Mouse (Mus musculus) embryonic stem cell, embryonic (primary cell): ENCODE data around the gene Fam240a.

Experiments used
- CTCF ChIA-PET, 4 experiments: fragments of 300-600 bp in 2 of 4; fragments of 350-600 bp in 2 of 4; sonication (Branson Sonifier 250); formaldehyde crosslinking; loops; one replicate each; lab custom pipeline; 2022; ENCODE audit warnings: inconsistent platforms in 2 of 4; lab: Charles Lee
- POLR2A ChIA-PET, 4 experiments: fragments of 300-600 bp in 2 of 4; fragments of 350-600 bp in 2 of 4; sonication (Branson Sonifier 250); formaldehyde crosslinking; loops; one replicate each; lab custom pipeline; 2022; ENCODE audit warnings: antibody characterized with exemption in 4 of 4, inconsistent platforms in 1 of 4; lab: Charles Lee

The Fam240a gene

DNA sequence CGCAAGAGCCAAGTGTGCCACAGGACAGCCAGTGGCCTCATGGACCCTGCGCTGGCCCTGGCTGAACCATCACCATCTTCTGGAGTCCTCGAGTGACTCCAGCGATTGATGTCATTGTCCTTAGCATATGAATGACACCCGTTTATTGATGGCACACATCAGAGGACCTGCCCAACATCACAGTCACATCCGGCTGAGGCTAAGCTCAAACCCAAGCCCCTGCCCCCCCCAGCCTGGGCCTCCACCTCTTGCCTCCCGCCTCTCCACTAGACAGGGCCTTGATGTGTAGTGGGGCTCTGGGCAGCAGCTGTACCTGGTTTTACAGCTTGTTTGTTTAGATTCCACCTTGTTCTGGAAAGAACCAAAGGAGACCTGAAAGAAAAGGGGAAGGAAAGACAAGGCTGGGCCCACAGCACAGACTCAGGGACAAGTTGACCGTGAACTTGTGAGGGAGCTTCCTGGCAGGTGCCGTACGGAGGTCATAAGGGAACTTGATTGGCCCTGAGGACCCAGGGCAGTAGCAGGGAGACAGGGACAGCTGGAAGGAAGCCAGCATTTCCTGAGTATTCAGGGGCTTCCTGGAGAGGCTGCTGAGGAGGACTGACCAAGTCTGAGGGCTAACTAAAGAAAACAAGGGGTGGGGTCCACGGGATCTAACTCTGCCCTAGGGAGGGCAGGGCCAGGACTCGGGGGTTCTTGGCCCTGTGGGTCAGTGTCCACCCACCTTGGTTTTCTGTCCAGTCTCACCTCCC, 25.4 kb downstream of the Fam240a start:
- ChIA-PET CTCF (interaction anchor here (0.5 to 2.0 kb wide), 12 partner anchors 10 to 413 kb away, joined by 3 to 23 read pairs (median 5); partner anchors contain the start of genes Als2cl (in 1 of the 4) and Tmie (in 1 of the 4)), POLR2A (interaction anchor here in 2 of 4 experiments (1.0 to 1.8 kb wide), 5 partner anchors 11 to 74 kb away, joined by 3 to 6 read pairs (median 3); partner anchors contain the start of genes Als2cl (in 1 of the 2) and Tmie (in 1 of the 2))

DNA sequence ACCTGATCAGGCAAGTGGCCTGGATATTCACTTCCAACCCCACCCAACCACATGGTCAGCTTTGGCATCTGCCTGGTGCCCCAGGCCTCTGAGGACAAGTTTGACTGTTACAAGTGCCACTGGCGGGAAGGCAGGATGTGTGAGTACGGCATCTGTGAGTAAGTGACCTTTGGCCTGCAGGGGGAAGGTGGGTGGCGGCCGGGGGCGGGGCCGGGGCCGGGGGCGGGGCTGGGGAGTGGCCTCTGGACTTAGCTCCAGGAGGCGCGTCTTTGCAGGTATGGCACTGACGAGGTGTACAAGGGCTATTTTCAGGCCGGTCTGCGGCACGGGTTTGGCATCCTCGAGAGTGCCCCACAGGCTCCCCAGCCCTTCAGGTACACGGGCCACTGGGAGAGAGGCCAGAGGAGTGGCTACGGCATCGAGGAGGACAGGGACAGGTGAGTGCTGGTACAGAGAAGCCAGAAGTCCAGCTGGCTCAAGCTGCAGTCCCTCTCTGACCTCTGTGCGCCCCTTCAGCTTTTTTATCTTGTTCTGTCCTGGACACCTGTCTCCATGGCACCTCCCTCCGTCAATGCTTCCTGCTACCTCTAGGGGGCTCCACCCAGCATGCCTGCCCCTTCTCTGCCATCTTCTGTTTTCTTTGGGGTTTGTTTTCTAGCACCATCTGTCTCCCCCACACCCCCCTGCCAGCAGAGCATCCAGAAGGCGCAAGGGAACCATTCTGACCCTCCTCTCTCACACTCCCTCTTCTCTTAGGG, 26.5 kb downstream of the Fam240a start:
- POLR2A ChIA-PET, result interaction anchor here in 2 of 4 experiments (1.1 to 2.7 kb wide), 5 partner anchors 10 to 62 kb away, joined by 3 to 16 read pairs (median 4); partner anchors contain the start of genes Als2cl (in 2 of the 2) and Tmie (in 2 of the 2)

GRCm38 (mm10) chr9:110888935-110889334, 27.7 kb downstream of the Fam240a start:
- ChIA-PET CTCF (interaction anchor here in 2 of 4 experiments (1.4 to 2.0 kb wide), 4 partner anchors 18 to 107 kb away, joined by 4 to 8 read pairs (median 5); no protein-coding TSS in a partner anchor), POLR2A (interaction anchor here in 2 of 4 experiments (1.1 to 2.7 kb wide), 4 partner anchors 7 to 34 kb away, joined by 4 to 16 read pairs (median 7); partner anchors contain the start of genes Als2cl (in 2 of the 2) and Tmie (in 2 of the 2))

More for the DNA sequence above, 26.5 kb downstream of the Fam240a start:
- CTCF ChIA-PET, result interaction anchor here (0.6 to 2.0 kb wide), 35 partner anchors 8 to 399 kb away, joined by 3 to 23 read pairs (median 3); partner anchors contain the start of genes Als2cl (in 2 of the 4), Tmie (in 2 of the 4) and Nbeal2 (in 1 of the 4)

- POLR2A ChIA-PET, result interaction anchor here in 2 of 4 experiments (0.6 to 2.7 kb wide), 5 partner anchors 7 to 719 kb away, joined by 3 to 16 read pairs (median 5); partner anchors contain the start of genes Als2cl (in 2 of the 2) and Tmie (in 2 of the 2)
These were observed 29.0 kb downstream of the Fam240a start for GRCm38 (mm10) chr9:110887388-110888303.

DNA sequence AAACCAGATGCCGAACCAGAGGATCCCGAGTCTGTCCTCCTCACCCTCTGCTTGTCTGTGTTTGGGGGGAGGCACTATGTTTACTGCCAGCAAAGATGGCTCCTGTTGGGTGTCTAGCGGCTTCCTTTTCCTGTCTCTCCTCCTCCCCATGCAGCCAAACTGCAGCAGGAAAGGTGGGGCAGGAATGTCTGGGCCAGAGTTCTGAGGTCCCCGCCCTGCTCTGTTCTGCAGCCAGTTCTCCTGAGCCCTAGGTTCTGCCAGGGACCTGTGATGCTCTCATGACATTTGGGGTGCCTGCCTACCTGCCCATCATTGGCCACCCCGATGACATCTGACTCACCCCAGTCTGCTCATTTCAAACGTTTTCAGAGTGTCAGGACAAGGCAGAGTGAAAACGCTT, 34.7 kb downstream of the Fam240a start:
- POLR2A ChIA-PET, result interaction anchor here in 1 of 4 experiments (0.6 to 2.7 kb wide), 2 partner anchors 13 to 501 kb away, joined by 3 to 7 read pairs; no protein-coding TSS in a partner anchor
- CTCF ChIA-PET, result no interaction called here

More at GRCm38 (mm10) chr9:110887388-110888303, 29.0 kb downstream of the Fam240a start:
- CTCF ChIA-PET, result interaction anchor here in 2 of 4 experiments (0.9 to 1.2 kb wide), 4 partner anchors 16 to 178 kb away, joined by 3 to 4 read pairs (median 4); no protein-coding TSS in a partner anchor

DNA sequence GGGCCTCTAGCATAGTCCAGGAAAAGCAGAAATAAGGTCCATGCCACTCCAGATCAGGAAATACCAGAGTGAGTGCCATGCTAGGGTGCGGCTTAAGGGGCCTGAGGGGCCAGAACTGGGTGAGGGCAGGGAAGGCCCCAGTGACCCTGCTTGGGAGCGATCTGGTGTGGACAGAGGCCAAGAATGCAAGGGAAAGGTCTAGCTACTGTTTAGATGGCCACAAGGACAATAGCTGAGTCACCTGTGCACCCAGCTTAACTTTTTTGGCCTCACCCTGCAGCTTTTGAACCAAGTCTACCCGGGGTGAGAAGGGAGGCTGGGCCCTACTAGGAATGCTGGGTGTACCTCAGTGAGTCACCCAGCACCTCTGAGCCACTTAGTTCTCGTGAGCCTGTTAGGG, 35.9 kb downstream of the Fam240a start:
- POLR2A ChIA-PET, result interaction anchor here in 3 of 4 experiments (0.5 to 2.9 kb wide), 18 partner anchors 8 to 226 kb away, joined by 3 to 24 read pairs (median 4); partner anchors contain the start of genes Lrrc2 (in 1 of the 3), Nbeal2 (in 1 of the 3) and Tdgf1 (in 1 of the 3)
- CTCF ChIA-PET, result interaction anchor here in 3 of 4 experiments (0.5 to 2.9 kb wide), 15 partner anchors 9 to 409 kb away, joined by 3 to 23 read pairs (median 7); no protein-coding TSS in a partner anchor

GRCm38 (mm10) chr9:110879998-110880561, 36.6 kb downstream of the Fam240a start, which contains the start of gene Tmie:
Gene Tmie, minus strand, starts transcription at chr9:110880113.
- ChIA-PET POLR2A (interaction anchor here (0.6 to 2.9 kb wide), 40 partner anchors 8 to 583 kb away, joined by 3 to 24 read pairs (median 4); partner anchors contain the start of genes Lrrc2 (in 1 of the 4), Nbeal2 (in 1 of the 4), Nradd (in 1 of the 4) and Ptpn23 (in 1 of the 4)), CTCF (interaction anchor here (0.6 to 2.9 kb wide), 24 partner anchors 9 to 1024 kb away, joined by 3 to 23 read pairs (median 6); partner anchors contain the start of gene Fam240a (in 1 of the 4))

DNA sequence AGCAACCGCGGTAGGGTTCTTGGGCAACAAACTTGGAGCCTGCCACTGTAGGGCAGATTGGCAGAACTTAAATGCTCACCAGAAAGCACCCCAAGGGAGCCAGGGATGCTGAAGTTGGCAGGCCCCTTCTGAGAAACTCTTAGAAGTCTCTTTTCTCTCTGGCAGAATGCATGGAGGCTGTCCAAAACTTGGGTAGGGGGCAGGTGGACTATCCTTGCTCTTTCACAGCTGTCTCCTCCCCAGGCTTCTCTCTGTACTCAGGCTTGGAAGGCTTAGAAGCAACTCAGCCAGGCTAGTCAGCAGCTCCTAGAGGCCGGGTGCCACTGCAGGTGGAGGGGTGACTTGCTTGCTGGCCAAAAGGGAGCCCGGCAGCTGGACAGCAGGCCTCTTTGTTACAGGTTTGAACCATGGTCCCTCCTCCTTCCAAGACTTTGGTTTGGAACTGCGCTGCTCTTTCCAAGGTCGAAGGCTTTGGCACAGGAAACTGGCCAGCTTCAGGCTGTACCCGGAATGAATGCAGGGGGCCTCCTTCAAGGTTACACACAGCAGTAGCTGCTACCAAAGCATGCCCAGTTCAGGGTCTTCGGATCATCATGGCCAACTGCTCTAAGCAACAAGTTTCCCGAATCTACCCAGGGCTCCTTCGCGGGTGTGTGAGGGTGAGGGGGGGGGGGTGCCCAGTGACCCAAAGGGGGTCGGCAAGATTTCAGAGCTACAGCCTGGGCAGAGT, 37.3 kb downstream of the Fam240a start, which contains the start of gene Als2cl:
TSS of gene Als2cl (plus strand) at position 680 of the 730 bp plus-strand sequence.
- POLR2A ChIA-PET, result interaction anchor here (0.6 to 2.9 kb wide), 37 partner anchors 8 to 582 kb away, joined by 3 to 24 read pairs (median 4); partner anchors contain the start of genes Lrrc2 (in 1 of the 4), Nbeal2 (in 1 of the 4), Nradd (in 1 of the 4) and Ptpn23 (in 1 of the 4)
- CTCF ChIA-PET, result interaction anchor here (0.6 to 2.9 kb wide), 25 partner anchors 8 to 1023 kb away, joined by 3 to 23 read pairs (median 6); partner anchors contain the start of gene Fam240a (in 1 of the 4)

- CTCF ChIA-PET, result interaction anchor here in 2 of 4 experiments (0.6 to 1.3 kb wide), 4 partner anchors 12 to 436 kb away, joined by 3 to 4 read pairs (median 3); no protein-coding TSS in a partner anchor
- POLR2A ChIA-PET, result no interaction called here
These were observed 38.8 kb downstream of the Fam240a start for GRCm38 (mm10) chr9:110877888-110878287.

GRCm38 (mm10) chr9:110877353-110877752, 39.3 kb downstream of the Fam240a start:
- ChIA-PET POLR2A (no interaction called here), CTCF (interaction anchor here in 2 of 4 experiments (1.1 to 1.3 kb wide), 3 partner anchors 13 to 96 kb away, joined by 3 read pairs; no protein-coding TSS in a partner anchor)

DNA sequence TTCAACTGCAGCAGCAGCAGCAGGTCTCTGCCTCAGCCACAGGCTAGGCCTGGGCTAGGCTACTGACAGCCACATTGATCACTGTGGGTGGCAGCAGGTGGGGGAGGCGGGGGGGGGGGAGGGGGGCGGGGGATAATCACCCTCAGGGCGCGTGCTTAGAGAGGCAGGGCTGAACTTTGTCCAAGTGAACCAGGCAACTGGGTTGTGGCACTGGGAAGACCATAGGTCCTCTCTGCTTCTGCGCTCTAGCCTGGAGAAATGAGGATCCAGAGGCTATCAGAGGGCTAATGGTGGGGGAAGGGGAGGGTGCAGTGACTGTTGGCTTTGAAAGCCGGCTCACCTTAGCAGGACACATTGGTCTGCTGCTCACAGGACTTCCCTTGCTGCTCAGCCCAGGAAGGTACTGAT, 41.4 kb downstream of the Fam240a start:
- ChIA-PET POLR2A (no interaction called here), CTCF (interaction anchor here in 2 of 4 experiments (1.0 to 1.6 kb wide), 2 partner anchors 18 to 79 kb away, joined by 3 read pairs; partner anchors contain the start of gene Prss50 (in 1 of the 2))

DNA sequence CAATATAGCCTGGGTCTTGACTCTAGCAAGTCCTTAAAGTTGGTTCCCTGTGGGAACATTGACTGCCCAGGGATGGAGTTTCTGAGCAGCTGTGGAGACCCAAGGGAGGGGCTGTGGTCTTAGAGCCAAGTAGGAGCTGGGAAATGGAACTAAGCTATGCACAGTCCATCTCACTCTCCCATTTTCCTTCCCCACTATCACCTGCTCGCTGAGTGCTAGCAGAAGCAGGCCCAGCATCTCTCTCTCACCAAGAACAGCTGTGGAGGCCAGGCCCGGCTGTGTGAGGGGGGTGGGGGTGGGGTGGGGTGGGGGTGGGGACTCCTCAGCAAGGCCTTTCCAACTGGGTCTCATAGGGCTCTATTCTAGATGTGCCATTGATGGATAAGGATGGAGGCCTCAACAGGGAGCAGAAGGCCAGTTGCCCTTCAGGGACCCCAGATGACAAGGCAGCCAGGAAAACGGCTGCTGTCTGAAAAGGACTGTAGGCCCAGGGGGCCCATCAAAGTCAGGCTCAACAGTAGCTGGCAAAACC, 41.9 kb downstream of the Fam240a start:
- CTCF ChIA-PET, result interaction anchor here (0.8 to 2.2 kb wide), 7 partner anchors 9 to 219 kb away, joined by 3 to 8 read pairs (median 3); partner anchors contain the start of gene Prss50 (in 1 of the 4)
- POLR2A ChIA-PET, result interaction anchor here in 2 of 4 experiments (1.0 to 1.6 kb wide), 3 partner anchors 9 to 20 kb away, joined by 3 to 6 read pairs (median 4); no protein-coding TSS in a partner anchor

DNA sequence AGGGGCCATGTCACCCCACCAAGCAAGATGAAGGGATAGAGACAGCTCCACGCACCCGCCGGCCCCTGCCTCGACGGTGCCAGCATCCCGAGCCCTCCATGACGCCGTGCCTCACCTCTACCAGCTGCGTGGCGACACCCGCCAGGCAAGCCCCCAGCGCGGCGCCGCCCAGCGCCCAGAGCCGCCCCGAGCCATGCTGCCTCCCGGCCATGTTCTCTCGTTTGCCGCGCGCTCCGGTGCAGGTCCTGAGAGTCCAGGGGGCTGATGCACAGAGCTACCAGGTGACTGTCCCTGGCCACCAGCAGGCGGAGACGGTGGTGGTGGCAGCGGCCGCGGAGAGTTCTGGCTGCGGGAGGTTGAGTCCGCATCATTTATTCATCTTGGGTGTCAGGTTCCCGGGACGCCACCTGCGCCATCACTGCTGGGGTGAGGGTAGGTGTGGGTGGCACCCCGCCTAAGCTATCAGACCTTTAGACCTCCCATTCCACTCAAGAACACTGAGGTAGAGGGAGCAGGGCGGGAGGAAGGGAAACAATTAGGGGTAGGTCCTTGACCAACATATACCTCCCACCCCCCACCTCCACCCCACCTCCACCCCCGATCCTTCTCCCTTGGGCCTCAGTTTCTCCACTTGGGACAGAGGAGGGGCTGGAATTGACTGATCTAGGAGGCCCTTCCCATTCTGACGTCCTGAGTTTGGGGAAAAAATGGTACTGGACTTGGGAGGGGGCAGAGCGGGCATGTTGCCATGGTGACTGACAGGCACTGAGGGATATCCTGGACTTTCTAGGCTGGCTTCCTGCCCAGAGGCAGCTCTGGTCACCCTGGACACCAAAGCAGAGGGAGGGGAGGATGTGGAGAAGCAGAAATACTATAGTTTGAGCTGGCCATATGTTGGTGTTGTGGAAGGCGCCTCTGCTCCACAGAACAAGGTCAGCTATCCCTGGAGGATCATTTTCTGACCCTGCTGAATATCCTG, 42.7 kb downstream of the Fam240a start:
- CTCF ChIA-PET, result interaction anchor here (0.5 to 2.2 kb wide), 16 partner anchors 8 to 239 kb away, joined by 3 to 8 read pairs (median 3); partner anchors contain the start of gene Prss50 (in 1 of the 4)
- POLR2A ChIA-PET, result interaction anchor here (0.7 to 1.6 kb wide), 10 partner anchors 10 to 549 kb away, joined by 3 to 6 read pairs (median 4); partner anchors contain the start of genes Lrrc2 (in 1 of the 4), Ptpn23 (in 1 of the 4) and Tdgf1 (in 1 of the 4)
